In genomic region chr3:85594452-85594851, GRCm38 (mm10) we compare ENCODE assay signal across 22 mouse cellular contexts. TPM values are rescaled to one million over a fixed set of nuclear protein-coding genes. Genes with fewer than 3 reads are reported as not detected.
DNase-seq lines count a peak whose midpoint lies in the region; ATAC-seq and TF ChIP-seq lines count a peak whose summit lies in the region.
"Had no signal": no experiment of that assay in that cellular context is flagged by ENCODE, and none has a peak within 500 bp of the region (broad histone marks: within the 10 kb centered on the region; RNA-seq: fewer than 3 reads in every experiment).

No protein-coding gene starts in this region.

- no peak overlapping the region for H3K9ac ChIP-seq in forebrain, embryonic 11.5 days (ENCODE audit: low read length)
- H3K9ac ChIP-seq: forebrain, embryonic 12.5 days; forebrain, embryonic 15.5 days; heart, embryonic 13.5 days; hindbrain, embryonic 14.5 days had no signal

- no peaks in the 10 kb centered on the region for H3K9me3 ChIP-seq in forebrain, embryonic 11.5 days (ENCODE audit: control insufficient read depth, low read length)
- H3K9me3 ChIP-seq: forebrain, embryonic 12.5 days; forebrain, embryonic 15.5 days; heart, embryonic 10.5 days; heart, embryonic 13.5 days had no signal

- no peak for ATAC-seq in forebrain, embryonic 11.5 days (replicated peaks; ENCODE audit: low FRiP score)
- ATAC-seq: activated CD4-positive, CD25-positive, alpha-beta regulatory T cell, adult 4 months; CD4-positive, CD25-positive, alpha-beta regulatory T cell, adult 4 months; forebrain, embryonic 15.5 days; hindbrain, postnatal 0 days; inflammation-experienced regulatory T-cells, adult 6 months; intestine, embryonic 16.5 days had no signal

- H3K4me2 ChIP-seq in forebrain, embryonic 11.5 days (ENCODE audit: low read depth, low read length, severe bottlenecking), result no peak overlapping the region
- H3K4me2 ChIP-seq: forebrain, embryonic 12.5 days; forebrain, embryonic 15.5 days; heart, embryonic 13.5 days; hindbrain, embryonic 14.5 days had no signal

- peak; percentile 55 for DNase-seq in cerebellum, postnatal 10 days
- no peak for DNase-seq in cerebellum, adult 11-12 months
- DNase-seq in layer of hippocampus, adult 2 months (ENCODE audit: low spot score in 2 of 2), result no peak
- no peak for DNase-seq in layer of hippocampus, adult 11-12 months (ENCODE audit: low spot score)
- peak; percentile 63 for DNase-seq in gonadal fat pad, adult 2 months (ENCODE audit: low read depth)
- DNase-seq in forebrain, embryonic 11.5 days (ENCODE audit: low spot score), result no peak
- DNase-seq: adrenal gland, postnatal 14 days; gastrocnemius, postnatal 25 days; heart, adult 2 months; heart, postnatal 14 days; heart, postnatal 4 days; kidney, adult 18-20 months had no signal

- H3K36me3 ChIP-seq in forebrain, embryonic 11.5 days (ENCODE audit: control insufficient read depth, insufficient read depth, low read length), result no peaks in the 10 kb centered on the region
- H3K36me3 ChIP-seq: forebrain, embryonic 12.5 days; forebrain, embryonic 15.5 days; heart, embryonic 10.5 days; heart, embryonic 13.5 days had no signal

- no peak for TF ChIP-seq CTCF in layer of hippocampus, adult 2 months (conservative IDR thresholded peaks at IDR 0.05)

- H3K4me1 ChIP-seq in forebrain, embryonic 11.5 days (replicated peaks; ENCODE audit: control insufficient read depth, insufficient read depth, low read length), result no peaks in the 10 kb centered on the region
- H3K4me1 ChIP-seq: forebrain, embryonic 12.5 days; forebrain, embryonic 15.5 days had no signal

- peak overlapping the region; percentile 56; the same call in 1 of the 2 replicates for H3K27ac ChIP-seq in layer of hippocampus, adult 2 months
- H3K27ac ChIP-seq in forebrain, embryonic 11.5 days (ENCODE audit: low read depth, low read length), result no peak overlapping the region
- H3K27ac ChIP-seq: forebrain, embryonic 12.5 days; forebrain, embryonic 15.5 days; heart, adult 2 months; heart, embryonic 10.5 days; heart, embryonic 13.5 days; hindbrain, embryonic 14.5 days; hindbrain, postnatal 0 days had no signal

- H3K27me3 ChIP-seq in forebrain, embryonic 11.5 days (ENCODE audit: control insufficient read depth, insufficient read depth, low read length), result no peaks in the 10 kb centered on the region
- H3K27me3 ChIP-seq: forebrain, embryonic 12.5 days; forebrain, embryonic 15.5 days; heart, embryonic 13.5 days had no signal

- 88% methylated on average over 3 of the region's 3 CpGs for WGBS in forebrain, embryonic 11.5 days

- H3K4me3 ChIP-seq in layer of hippocampus, adult 2 months, result no peak overlapping the region
- no peak overlapping the region for H3K4me3 ChIP-seq in forebrain, embryonic 11.5 days (ENCODE audit: low read depth, low read length)
- H3K4me3 ChIP-seq: forebrain, embryonic 12.5 days; forebrain, embryonic 15.5 days; heart, adult 2 months; heart, embryonic 10.5 days; heart, embryonic 13.5 days had no signal

RNA-seq across cellular contexts. Expression of gene Gatb, which starts 20.5 kb away (rescaled TPM):
- total RNA-seq in layer of hippocampus, adult 2 months (2021), result 10 to 100 TPM; 19.2 to 24.5 TPM
- 9.3 and 10.7 TPM in 2 replicates for polyA plus RNA-seq in gonadal fat pad, adult 2 months (2012; rRNA removed)
- polyA plus RNA-seq in forebrain, embryonic 11.5 days (2014; fragmentation: Nextera tagmentation; extraction: Ambion mirVana), result 25.6 and 26.8 TPM in 2 replicates

Comparison
In these comparisons a context has a peak if more than half of its experiments do, and no peak if none do; other contexts are left out.
1. DNase-seq: peak in cerebellum, postnatal 10 days (2 of 2) and gonadal fat pad, adult 2 months (single experiment); none in cerebellum, adult 11-12 months (single experiment), layer of hippocampus, adult 2 months (0 of 2), layer of hippocampus, adult 11-12 months (single experiment) and forebrain, embryonic 11.5 days (single experiment).